Mouse (Mus musculus) cortical plate, adult 2 months (tissue): ENCODE data around the gene Dnah7a. TPM values are rescaled to one million over a fixed set of nuclear protein-coding genes. Genes with fewer than 3 reads are reported as not detected.
"Not testable (repeated sequence)": the region's sequence is repeated elsewhere in the genome, so short reads cannot be mapped to it uniquely, and the experiment has no call there.

Source experiments
- H3K27ac ChIP-seq: fragments of 200-500 bp; 2 replicates; pipeline ENCODE4 v1.5.1; 2012; ENCODE audit warnings: low read length, control low read depth, inconsistent platforms; ENCODE audit not compliant: insufficient read depth
- H3K4me1 ChIP-seq: fragments of 200-500 bp; 2 replicates; pipeline ENCODE4 v1.6.1; 2011; ENCODE audit warnings: low read length; ENCODE audit not compliant: control insufficient read depth, insufficient read depth
- H3K4me3 ChIP-seq: fragments of 200-500 bp; 2 replicates; pipeline ENCODE4 v1.5.1; 2011; ENCODE audit warnings: mild to moderate bottlenecking, low read length, control low read depth; ENCODE audit not compliant: insufficient read depth
- CTCF ChIP-seq: fragments of 200-500 bp; IDR thresholded peaks from 2 replicates; pipeline ENCODE4 v1.5.1; 2011; ENCODE audit warnings: mild to moderate bottlenecking, control low read depth, low read length; ENCODE audit not compliant: insufficient read depth; ENCODE audit errors: extremely low read depth
- POLR2A ChIP-seq: fragments of 200-500 bp; IDR thresholded peaks from 2 replicates; pipeline ENCODE4 v1.6.1; 2011; ENCODE audit warnings: mild to moderate bottlenecking, low read length, control low read depth; ENCODE audit not compliant: insufficient read depth; ENCODE audit errors: extremely low read depth
- polyA plus RNA-seq: library from polyadenylated mRNA; depleted of rRNA; stranded (reverse); fragments of >200 nt; gene quantifications from 2 replicates; pipeline ENCODE4 v1.2.3, GENCODE M21; 2012; rRNA removed

Gene Dnah7a
- polyA plus RNA-seq, result 5.4 and 6.1 TPM in 2 replicates

DNA sequence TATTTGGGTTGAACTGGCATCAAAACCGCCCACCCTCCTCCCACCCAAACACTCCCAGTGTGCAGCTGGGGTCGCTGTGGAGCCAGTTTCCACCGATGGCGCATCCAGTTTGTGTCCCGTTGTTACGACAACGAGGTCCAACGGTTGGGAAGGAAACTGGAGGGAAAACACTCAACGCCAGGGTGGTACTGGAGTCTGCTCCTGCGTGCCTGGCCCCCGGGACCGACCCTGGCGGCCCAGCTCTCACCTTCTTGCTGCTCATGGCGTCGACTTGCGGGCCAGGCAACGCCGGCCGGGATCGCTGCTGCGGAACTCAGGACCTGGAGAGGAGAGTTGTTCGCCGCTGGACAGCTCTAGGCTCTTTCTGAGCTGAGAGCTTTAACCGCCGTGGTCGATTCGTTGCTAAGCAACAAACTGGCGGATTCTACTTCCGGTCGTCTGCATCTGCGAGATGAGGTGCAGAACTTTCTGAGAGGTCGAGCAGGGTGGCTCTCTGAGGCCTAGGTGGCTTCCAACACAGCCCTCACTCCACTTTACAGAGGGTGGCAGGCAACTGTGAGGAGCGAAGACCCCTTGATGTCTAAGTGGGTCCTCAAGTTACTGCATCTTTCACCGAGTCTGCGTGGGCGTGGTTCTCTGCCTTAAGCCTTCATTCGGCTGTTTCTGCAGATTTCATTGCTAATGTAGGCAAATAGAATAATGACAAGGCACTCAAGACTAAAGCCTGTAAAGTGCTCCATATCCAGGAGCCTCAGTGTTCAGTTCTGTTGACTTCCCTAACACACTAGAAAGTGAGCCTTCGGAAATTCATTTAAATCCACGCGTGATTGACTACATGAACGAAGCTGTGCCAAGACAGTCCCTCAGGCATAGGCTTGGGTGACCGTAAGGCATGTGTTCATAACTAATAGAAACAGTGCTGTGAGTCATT, at the start of gene Dnah7a:
Dnah7a (minus strand) TSS at position 354 of the 931 bp plus-strand sequence.
- Histone ChIP-seq H3K4me3 (peak within 1 kb of the TSS; percentile 37), H3K4me1 (no peaks in the 10 kb centered on the region), H3K27ac (no peak within 1 kb of the TSS)
- TF ChIP-seq POLR2A (0 out of 2 replicates have a peak, but pooled peaks have one; percentile 17), CTCF (peak; percentile 46)

DNA sequence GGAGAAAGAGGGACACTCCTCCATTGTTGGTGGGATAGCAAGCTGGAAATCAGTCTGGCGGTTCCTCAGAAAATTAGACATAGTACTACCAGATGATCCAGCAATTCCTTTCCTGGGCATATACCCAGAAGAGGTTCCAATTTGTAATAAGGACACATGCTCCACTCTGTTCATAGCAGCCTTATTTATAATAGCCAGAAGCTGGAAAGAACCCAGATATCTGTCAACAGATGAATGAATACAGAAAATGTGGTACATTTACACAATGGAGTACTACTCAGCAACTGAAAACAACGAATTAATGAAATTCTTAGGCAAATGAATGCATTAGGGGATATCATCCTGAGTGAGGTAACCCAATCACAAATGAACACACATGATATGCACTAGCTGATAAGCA, 46.9 kb upstream of the Dnah7a start:
- not testable (repeated sequence) for H3K4me1 ChIP-seq, H3K27ac ChIP-seq, H3K4me3 ChIP-seq

DNA sequence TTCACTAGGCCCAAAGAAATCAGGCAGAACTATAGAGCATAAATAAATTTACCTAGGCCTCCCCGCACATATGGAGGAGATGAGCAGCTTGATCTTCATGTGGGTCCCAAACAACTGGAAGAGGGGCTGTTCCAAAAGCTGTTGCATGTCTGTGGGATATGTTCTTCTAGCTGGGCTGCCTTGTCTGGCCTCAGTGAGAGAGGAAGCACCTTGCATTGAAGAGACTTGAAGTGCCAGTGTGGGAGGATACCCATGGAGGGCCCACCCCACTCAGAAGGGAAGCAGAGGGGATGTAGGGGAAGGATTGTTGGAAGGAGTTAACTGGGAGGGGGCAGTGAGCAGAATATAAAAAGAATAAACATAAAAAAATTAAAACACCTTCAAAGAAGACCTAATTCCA, 44.6 kb upstream of the Dnah7a start:
- TF ChIP-seq CTCF (no peak), POLR2A (no peak)
- Histone ChIP-seq H3K4me1 (no peaks in the 10 kb centered on the region), H3K27ac (no peak overlapping the region), H3K4me3 (no peak overlapping the region)

DNA sequence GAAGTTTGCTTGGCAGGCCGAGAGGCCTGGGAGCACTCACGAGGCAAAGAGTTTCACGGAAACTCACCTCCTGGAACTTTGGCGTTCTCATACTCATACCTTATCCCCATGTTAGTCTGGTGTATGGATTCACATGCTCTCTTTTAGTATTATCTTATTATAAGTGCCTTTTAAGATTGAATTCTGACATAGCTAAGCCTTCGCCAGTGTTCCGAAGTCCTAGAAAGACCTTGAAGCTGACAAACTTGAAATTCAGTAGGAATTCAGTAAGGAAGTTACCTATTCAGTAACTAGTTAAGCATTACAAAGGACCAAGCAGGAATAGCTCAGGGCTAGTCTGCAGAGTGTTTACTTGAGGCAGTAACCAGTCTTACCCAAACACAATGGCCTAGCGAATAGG, 44.1 kb upstream of the Dnah7a start:
- not testable (repeated sequence) for H3K4me1 ChIP-seq

DNA sequence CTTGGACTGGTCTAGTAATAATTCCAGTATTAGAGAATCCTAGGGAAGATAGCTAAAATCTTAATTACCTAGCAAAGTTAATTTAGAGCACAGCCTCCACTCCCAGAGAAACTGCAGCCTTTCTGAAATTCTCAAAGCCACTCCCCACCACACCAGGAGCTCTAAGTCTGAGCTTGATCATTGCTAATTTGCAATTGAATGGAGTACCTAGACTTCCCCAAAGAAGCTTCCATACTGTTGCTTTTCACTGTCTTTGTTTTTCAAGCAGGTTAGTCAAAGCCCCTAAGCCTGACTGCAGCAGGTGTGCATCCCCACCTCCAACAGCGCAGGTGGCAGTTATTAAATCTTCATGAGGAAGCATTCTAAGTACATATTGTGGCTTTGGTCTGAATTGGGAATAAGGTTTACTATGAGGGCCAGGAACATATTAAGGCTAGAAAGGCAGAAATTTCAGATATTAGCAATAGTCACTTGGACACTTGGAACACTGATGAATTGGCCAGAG, 43.3 kb upstream of the Dnah7a start:
- H3K27ac ChIP-seq, H3K4me1 ChIP-seq, H3K4me3 ChIP-seq: not testable (repeated sequence)

More for the DNA sequence above, 44.1 kb upstream of the Dnah7a start:
- not testable (repeated sequence) for H3K4me3 ChIP-seq, H3K27ac ChIP-seq

DNA sequence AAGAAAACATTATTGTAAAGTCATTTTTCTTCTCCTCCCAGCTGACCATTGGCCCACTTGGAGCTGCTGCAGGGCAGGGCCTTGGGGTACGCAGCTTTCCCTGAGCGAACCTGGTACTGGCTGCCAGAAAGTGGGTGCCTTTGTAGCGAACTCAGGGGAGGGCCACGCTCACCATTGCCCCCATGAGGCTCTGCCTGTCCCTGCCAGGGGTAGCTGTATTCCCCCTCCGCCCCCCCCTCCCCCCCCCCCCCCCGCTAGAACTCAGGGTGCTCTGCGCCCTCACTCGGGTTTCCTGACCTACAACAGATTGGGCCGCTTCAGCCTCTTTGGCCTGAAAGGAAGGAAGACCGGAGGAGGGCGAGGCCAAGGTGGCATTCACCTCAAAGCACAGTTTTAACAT, 42.0 kb upstream of the Dnah7a start:
- Histone ChIP-seq H3K27ac (no peak overlapping the region), H3K4me1 (no peaks in the 10 kb centered on the region), H3K4me3 (no peak overlapping the region)
- no peak for TF ChIP-seq POLR2A
- TF ChIP-seq CTCF, result no peak

DNA sequence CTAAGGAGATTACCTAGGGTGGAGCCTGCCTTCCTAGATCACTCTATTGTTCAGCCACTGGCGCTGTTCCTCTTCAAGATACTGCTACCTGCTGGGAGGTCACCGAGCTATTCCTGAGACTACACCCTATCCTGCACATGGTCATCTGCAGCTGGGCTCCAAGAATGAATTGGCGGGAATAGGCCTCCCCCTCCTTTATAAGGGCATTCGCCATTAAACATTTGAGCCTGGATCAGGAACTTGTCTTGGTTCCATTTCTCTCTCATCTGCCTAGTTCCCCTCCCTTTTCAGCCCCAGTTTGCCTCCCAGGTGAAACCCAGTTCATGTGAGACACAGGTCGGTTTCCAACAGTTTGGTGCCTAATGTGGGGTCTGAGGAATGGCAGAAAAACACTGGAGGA, 39.4 kb upstream of the Dnah7a start:
- H3K27ac ChIP-seq, result no peak overlapping the region
- H3K4me3 ChIP-seq, result no peak overlapping the region
- TF ChIP-seq POLR2A (no peak), CTCF (no peak)
- H3K4me1 ChIP-seq, result no peaks in the 10 kb centered on the region

DNA sequence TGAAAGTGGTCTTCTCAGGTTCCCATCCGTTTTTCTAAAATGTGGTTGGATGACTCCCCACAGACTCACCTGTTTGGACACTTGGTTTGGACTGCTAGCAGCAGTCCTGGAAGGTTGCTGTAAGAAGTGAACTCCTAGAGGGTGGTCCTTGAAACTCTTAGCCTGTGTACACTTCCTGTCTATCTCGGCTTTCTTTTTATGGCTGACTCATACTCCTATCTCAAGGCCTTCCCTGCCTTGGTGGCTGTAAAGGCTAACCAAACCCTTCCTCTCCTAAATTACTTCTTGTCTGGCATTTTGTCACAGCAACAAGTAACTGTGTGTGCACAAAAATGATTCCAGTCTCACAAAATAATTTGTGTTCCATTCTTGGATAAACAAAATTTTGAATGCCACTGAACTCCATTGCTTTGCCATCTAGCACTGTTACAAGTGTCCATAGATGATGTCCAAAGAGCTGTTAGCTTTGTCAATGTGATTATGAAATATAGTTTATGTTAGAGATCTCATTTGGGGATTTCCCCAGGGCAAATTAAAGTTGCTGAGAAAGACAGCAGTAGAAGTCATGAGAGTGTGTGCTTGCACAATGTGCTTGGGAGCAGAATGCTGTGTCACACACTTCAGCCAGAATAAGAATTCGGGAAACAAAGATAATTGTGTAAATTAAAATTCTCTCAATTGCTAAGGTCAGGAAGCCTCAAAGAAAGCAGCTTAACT, 35.3 kb upstream of the Dnah7a start:
- Histone ChIP-seq H3K4me3 (no peak overlapping the region), H3K4me1 (no peaks in the 10 kb centered on the region), H3K27ac (no peak overlapping the region)
- TF ChIP-seq POLR2A, result no peak
- TF ChIP-seq CTCF, result no peak

DNA sequence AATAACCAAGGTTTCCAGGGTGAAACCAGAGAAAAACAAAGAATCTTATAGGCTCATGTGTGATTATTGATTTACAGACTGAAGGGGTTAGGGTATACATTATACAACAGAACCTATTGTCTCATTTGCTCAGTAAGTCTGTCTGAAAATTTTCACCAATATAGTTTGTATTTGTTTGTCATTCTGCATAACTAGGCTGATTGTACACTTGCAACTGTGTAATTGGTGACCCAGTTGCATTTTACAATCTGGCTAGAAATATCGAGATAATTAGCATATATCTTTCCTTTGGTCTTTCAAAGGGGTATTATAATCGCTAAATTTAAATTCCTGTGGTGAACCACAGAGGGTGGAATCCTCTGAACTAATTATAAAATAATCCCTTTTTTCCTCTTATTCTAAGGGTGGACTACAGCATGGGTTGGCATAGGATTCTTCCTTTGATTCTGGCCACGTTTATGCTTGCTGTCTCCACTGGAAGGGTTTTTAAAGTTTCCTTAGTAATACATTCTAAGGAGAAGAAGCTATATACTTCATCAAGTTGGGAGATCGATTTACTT, 34.3 kb upstream of the Dnah7a start:
- no peak for TF ChIP-seq POLR2A
- TF ChIP-seq CTCF, result no peak
- Histone ChIP-seq H3K4me1 (no peaks in the 10 kb centered on the region), H3K27ac (no peak overlapping the region), H3K4me3 (no peak overlapping the region)

DNA sequence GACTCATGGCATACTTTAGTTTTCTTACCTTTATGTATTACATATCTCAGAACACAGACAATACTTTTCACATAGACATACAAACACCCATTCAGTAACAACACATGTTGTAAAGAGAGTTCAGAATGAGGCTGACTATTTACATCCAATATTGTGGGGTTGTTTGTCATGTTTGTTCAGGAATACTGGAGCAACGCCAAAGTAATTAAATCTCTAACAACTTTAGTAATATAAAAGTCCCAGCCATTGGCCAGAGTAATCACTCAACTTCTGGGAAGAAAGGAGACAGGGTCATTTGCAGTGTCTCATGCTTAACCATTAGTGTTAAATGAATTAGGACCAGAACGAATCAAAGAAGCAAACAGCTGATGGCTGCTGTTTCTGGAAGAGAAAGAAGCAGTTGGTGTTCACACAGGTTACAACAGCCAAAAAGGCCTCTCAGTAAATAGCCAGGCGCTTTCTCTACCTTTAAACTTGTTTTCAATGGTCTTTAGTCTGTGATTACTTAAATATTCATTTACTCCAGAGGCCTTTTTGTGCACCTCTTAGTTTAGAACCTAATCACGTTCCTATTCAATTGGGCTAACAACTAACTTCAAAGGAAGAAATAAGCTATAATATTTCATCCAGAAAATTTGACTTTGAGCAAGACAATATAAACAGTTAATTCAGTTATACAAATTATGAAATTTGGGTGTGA, 33.6 kb upstream of the Dnah7a start:
- not testable (repeated sequence) for H3K4me1 ChIP-seq, H3K27ac ChIP-seq

More for the DNA sequence above, 33.6 kb upstream of the Dnah7a start:
- H3K4me3 ChIP-seq, result not testable (repeated sequence)
